Mouse (Mus musculus): ENCODE data around the gene Ralgapa2. TPM values are rescaled to one million over a fixed set of nuclear protein-coding genes. Genes with fewer than 3 reads are reported as not detected.

Ralgapa2 gene
- polyA plus RNA-seq, 1 experiment from 2014 or later: 3.3 TPM

DNA sequence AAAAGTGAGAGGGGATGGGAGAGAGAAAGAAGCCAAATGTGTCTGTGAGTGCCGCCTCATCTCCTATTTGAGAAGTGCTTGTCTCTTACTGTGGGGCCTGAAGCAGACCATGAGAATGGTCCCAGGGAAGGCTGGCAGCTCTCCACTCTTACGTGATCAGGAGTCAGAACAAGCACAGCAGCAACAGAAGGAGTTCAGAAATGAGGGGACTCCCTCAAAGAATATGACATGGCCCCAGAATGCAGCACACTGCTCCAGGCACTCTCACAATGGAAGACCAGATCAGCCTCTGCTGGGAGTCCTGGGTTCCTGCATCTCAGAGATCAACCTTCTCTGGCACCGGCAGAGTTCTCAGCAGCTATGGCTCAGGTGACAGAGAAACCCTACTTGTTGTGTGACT is 284.5 kb downstream of the Ralgapa2 start:
- DNase-seq (no peak), ATAC-seq (ENCODE audit: low read depth) (no peak)
- no peak overlapping the region for H3K4me2 ChIP-seq
- H3K4me1 ChIP-seq (replicated peaks): peaks cover 10% of the 10 kb centered on the region
- H3K9ac ChIP-seq: no peak overlapping the region
- H3K9me3 ChIP-seq (replicated peaks): no peaks in the 10 kb centered on the region
- no peak overlapping the region for H3K27ac ChIP-seq
- no peaks in the 10 kb centered on the region for H3K36me3 ChIP-seq
- H3K4me3 ChIP-seq (replicated peaks): no peak overlapping the region
- 45% methylated on average over 3 of the region's 3 CpGs for WGBS (ENCODE audit: insufficient replicate concordance)
- peaks cover 61% of the 10 kb centered on the region for H3K27me3 ChIP-seq

DNA sequence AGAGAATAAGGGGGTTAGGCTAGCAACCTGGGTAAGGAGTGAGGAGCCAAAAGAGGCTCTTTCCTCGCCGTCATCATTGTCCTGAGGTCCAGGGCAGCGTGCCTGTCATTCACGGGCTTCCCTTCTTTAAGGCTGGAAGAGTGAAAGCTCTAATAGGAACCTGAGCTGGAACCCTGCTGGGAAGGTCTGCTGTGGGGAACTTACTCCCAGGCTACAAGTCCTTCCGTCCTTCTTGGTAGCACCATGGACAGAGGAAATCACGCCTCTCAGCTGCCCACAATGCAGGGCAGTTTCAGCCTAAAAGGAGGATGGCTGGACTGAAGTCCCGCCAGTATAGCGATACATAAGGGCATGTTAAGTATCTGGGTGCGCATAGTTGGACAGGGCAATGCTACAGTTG is 285.7 kb downstream of the Ralgapa2 start:
- DNase-seq: no peak
- no peak for ATAC-seq (ENCODE audit: low read depth)
- Histone ChIP-seq H3K36me3 (no peaks in the 10 kb centered on the region), H3K4me3 (replicated peaks) (no peak overlapping the region), H3K4me2 (no peak overlapping the region), H3K27me3 (peaks cover 73% of the 10 kb centered on the region), H3K4me1 (replicated peaks) (peaks cover 20% of the 10 kb centered on the region), H3K9ac (no peak overlapping the region), H3K27ac (no peak overlapping the region), H3K9me3 (replicated peaks) (no peaks in the 10 kb centered on the region)
- 10% methylated on average over 9 of the region's 9 CpGs for WGBS (ENCODE audit: insufficient replicate concordance)

DNA sequence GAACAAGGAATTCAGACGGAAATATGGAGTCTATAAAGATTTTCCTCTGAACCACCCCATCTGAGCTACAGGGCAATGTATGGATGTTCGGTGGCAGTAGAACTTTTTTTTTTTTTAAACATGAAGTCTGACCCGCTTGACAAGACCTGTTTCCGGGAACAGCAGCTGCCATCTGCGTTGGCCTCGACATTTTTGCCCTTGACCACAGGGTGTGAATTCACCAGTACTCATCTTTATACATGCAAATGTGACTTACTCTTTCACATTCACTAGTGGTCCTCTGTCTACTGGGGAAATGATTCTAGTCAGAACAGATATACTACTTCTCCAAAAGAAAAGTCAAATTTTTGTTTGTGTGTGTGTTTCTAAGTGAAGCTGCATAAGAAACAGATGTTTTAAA is 286.3 kb downstream of the Ralgapa2 start:
- Histone ChIP-seq H3K36me3 (no peaks in the 10 kb centered on the region), H3K9me3 (replicated peaks) (no peaks in the 10 kb centered on the region), H3K9ac (no peak overlapping the region), H3K4me3 (replicated peaks) (no peak overlapping the region), H3K27ac (no peak overlapping the region), H3K27me3 (peaks cover 79% of the 10 kb centered on the region), H3K4me2 (no peak overlapping the region), H3K4me1 (replicated peaks) (peaks cover 26% of the 10 kb centered on the region)
- no peak for DNase-seq
- 19% methylated on average over 6 of the region's 6 CpGs for WGBS (ENCODE audit: insufficient replicate concordance)
- no peak for ATAC-seq (ENCODE audit: low read depth)

DNA sequence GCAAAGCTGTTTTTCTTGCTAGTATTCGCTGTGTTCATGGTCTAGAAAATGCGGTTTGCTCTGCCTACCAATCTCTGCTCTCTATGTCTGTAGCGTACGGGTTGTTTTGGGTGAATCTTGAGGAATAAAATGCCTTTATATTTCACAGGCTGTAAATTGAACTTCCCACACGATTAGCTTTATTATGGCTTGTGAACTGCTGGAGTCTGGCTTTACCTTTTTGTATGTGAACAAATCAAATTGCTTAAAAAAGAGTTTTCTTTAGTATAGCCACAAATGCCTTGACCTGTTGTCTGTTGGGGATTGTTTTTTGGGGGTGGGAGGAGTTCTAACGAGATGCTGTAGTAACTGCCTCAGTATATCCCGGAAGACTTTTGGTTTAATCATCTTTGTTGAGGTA is 288.0 kb downstream of the Ralgapa2 start:
- H3K36me3 ChIP-seq: no peaks in the 10 kb centered on the region

DNA sequence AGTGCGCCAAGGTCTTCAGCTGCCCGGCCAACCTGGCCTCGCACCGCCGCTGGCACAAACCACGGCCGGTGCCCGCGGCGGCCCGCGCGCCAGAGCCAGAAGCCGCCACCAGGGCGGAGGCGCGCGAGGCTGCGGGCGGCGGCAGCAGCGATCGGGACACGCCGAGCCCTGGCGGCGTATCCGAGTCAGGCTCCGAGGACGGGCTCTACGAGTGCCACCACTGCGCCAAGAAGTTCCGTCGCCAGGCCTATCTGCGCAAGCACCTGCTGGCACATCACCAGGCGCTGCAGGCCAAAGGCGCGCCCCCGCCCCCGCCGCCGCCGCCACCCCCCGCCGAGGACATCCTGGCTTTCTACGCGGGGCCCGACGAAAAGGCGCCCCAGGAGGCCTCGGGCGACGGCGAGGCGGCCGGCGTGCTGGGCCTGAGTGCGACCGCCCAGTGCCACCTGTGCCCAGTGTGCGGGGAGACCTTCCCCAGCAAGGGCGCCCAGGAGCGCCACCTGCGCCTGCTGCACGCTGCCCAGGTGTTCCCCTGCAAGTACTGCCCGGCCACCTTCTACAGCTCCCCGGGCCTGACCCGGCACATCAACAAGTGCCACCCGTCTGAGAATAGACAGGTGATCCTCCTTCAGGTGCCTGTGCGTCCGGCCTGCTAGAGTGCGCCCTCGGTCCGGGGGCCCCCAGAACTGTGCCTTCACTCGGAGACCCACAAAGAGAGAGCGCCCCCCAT is 288.8 kb downstream of the Ralgapa2 start:
- DNase-seq (no peak), ATAC-seq (ENCODE audit: low read depth) (no peak)
- WGBS (ENCODE audit: insufficient replicate concordance): 2% methylated on average over 69 of the region's 75 CpGs
- H3K4me1 ChIP-seq (replicated peaks): peaks cover 28% of the 10 kb centered on the region
- no peak overlapping the region for H3K9ac ChIP-seq
- H3K36me3 ChIP-seq: no peaks in the 10 kb centered on the region
- peak overlapping the region; percentile 72 for H3K4me2 ChIP-seq
- peak overlapping the region; percentile 56 for H3K4me3 ChIP-seq (replicated peaks)
- H3K9me3 ChIP-seq (replicated peaks): no peaks in the 10 kb centered on the region
- peaks cover 99% of the 10 kb centered on the region for H3K27me3 ChIP-seq
- H3K27ac ChIP-seq: no peak overlapping the region

More for the DNA sequence above, 288.0 kb downstream of the Ralgapa2 start:
- Histone ChIP-seq H3K9me3 (replicated peaks) (no peaks in the 10 kb centered on the region), H3K4me2 (no peak overlapping the region), H3K4me1 (replicated peaks) (peaks cover 28% of the 10 kb centered on the region), H3K9ac (no peak overlapping the region), H3K4me3 (replicated peaks) (no peak overlapping the region), H3K27me3 (peaks cover 95% of the 10 kb centered on the region), H3K27ac (no peak overlapping the region)
- no peak for DNase-seq
- ATAC-seq (ENCODE audit: low read depth): no peak
- 20% methylated on average over 7 of the region's 7 CpGs for WGBS (ENCODE audit: insufficient replicate concordance)

DNA sequence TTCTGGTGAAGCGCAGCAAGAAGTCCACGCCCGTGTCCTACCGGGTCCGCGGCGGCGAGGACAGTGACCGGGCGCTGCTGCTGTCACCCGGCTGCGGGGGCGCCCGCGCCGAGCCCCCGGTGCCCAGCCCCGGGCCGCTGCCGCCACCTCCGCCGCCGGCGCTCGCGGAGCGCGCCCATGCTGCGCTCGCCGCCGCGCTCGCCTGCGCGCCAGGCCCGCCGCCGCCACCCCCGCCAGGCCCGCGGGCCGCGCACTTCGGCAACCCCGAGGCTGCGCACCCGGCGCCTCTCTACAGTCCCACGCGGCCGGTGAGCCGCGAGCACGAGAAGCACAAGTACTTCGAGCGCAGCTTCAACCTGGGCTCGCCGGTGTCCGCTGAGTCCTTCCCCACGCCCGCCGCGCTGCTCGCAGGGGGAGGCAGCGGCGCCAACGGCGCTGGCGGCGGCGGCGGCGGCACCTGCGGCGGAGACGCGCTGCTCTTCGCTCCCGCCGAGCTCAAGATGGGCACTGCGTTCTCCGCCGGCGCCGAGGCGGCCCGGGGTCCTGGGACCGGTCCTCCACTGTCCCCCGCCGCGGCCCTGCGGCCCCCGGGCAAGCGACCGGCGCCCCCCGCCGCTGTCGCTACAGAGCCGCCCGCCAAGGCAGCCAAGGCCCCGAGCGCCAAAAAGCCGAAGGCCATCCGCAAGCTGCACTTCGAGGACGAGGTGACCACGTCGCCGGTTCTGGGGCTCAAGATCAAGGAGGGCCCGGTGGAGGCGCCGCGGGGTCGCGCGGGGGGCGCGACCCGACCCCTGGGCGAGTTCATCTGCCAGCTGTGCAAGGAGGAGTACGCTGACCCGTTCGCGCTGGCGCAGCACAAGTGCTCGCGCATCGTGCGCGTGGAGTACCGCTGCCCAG is 289.6 kb downstream of the Ralgapa2 start:
- H3K27me3 ChIP-seq: peaks cover 99% of the 10 kb centered on the region
- no peaks in the 10 kb centered on the region for H3K9me3 ChIP-seq (replicated peaks)
- ATAC-seq (ENCODE audit: low read depth) (peak; percentile 32), DNase-seq (no peak)
- H3K4me1 ChIP-seq (replicated peaks): peaks cover 28% of the 10 kb centered on the region
- H3K36me3 ChIP-seq: no peaks in the 10 kb centered on the region
- H3K4me2 ChIP-seq: peak overlapping the region; percentile 72
- peak overlapping the region; percentile 56 for H3K4me3 ChIP-seq (replicated peaks)
- H3K27ac ChIP-seq: no peak overlapping the region
- H3K9ac ChIP-seq: no peak overlapping the region
- under 1% methylated on average over 126 of the region's 133 CpGs for WGBS (ENCODE audit: insufficient replicate concordance)

DNA sequence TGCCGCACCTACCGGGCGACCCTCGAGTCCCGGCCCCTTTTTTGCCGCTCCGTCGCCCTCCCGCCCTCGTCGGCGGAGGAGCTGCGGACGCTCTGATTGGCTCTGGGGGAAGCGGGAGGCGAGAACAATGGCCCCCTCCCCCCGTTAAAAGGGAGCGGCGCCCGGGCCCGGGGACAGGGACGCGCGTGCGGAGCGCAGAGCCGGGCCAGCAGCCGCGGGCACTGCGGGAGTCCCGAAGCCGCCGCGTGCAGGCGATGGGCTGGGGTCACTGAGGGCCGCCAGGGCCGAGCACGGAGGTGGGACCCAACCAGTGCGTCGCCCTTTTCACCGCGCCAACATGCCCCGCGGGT is 290.2 kb downstream of the Ralgapa2 start:
- H3K9me3 ChIP-seq (replicated peaks): no peaks in the 10 kb centered on the region
- WGBS (ENCODE audit: insufficient replicate concordance): 1% methylated on average over 41 of the region's 44 CpGs
- H3K4me1 ChIP-seq (replicated peaks): peaks cover 28% of the 10 kb centered on the region
- DNase-seq (no peak), ATAC-seq (ENCODE audit: low read depth) (peak; percentile 39; the same call in 1 of the 2 replicates)
- H3K4me3 ChIP-seq (replicated peaks): peak overlapping the region; percentile 56
- no peak overlapping the region for H3K9ac ChIP-seq
- no peak overlapping the region for H3K27ac ChIP-seq
- peak overlapping the region; percentile 72 for H3K4me2 ChIP-seq
- H3K27me3 ChIP-seq: peaks cover 98% of the 10 kb centered on the region
- no peaks in the 10 kb centered on the region for H3K36me3 ChIP-seq

DNA sequence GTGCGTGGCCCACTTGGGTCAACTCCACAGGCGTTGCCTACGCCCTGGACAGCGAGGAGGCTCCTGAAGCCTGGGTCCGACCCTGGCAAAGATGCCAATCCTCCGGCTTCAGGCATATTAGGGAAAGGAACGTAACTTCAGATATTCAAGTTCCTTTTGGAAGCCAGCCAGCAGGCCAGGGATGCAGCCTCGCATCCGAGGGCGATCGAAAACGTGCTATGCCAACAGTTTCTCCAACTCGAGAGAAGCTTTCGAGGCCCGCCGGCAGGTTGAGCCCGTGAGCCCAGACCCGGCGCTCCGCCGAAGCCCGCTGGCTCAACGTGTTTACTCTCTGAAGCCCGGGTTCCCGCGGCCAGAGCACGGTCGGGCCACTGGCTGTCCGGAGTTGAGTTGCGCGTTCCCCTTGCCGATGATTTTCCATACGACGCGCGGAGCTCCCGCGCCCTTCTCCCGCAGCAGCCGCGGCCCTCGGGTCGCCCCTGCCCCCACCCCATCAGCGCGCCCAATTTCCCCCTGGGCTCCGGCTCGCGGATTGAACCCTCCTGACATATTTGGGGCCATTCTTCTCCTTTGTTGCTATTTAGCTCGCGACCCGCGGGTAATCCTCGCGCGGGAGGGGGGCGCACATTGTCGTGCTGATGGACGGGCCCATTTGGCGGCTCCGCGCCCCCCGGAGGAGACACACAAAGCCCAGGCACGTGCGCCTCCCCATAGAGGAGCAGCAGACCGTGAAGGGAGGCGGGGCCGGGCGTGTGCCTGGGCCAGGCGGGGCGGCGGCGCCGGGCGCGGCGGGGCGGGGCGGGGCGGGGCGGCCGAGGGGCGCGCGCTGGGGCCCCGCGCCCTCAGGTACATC is 290.8 kb downstream of the Ralgapa2 start, which contains the start of gene Insm1:
Gene Insm1, plus strand, starts transcription at position 846 of the 853 bp plus-strand sequence.
- peaks cover 28% of the 10 kb centered on the region for H3K4me1 ChIP-seq (replicated peaks)
- H3K9me3 ChIP-seq (replicated peaks): no peaks in the 10 kb centered on the region
- peak within 1 kb of the TSS; percentile 72 for H3K4me2 ChIP-seq
- no peak for DNase-seq
- no peak within 1 kb of the TSS for H3K27ac ChIP-seq
- H3K9ac ChIP-seq: no peak within 1 kb of the TSS
- no peaks in the 10 kb centered on the region for H3K36me3 ChIP-seq
- H3K27me3 ChIP-seq: peaks cover 97% of the 10 kb centered on the region
- ATAC-seq (ENCODE audit: low read depth): peak; percentile 63
- under 1% methylated on average over 67 of the region's 86 CpGs for WGBS (ENCODE audit: insufficient replicate concordance)
- H3K4me3 ChIP-seq (replicated peaks): peak within 1 kb of the TSS; percentile 56

DNA sequence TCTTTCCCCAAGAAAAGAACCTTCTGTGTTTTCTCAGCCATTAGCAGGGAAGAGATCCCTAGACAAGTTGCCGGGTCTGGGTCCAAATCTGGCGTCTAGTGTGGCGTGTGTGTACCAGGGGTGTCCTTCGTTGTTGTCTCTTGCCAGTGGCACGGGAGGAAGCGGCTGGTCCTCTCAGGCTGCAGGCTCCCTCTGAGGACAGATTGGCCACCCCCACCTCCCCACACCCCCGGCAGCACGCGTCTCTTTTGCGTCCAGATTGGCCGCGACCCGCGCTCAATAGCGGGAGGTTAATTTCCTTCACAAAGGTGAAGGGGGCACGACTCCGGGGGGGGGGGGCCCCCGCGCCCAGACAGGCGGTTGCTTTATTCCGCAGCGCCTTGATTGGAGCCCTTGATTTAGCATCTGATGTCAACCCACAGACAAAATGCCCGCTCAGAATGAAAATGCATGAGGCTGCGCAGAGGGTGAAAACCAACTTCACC is 291.5 kb downstream of the Ralgapa2 start:
- H3K9ac ChIP-seq: no peak overlapping the region
- WGBS (ENCODE audit: insufficient replicate concordance): 2% methylated on average over 23 of the region's 24 CpGs
- H3K9me3 ChIP-seq (replicated peaks): no peaks in the 10 kb centered on the region
- peaks cover 28% of the 10 kb centered on the region for H3K4me1 ChIP-seq (replicated peaks)
- no peak for DNase-seq
- peaks cover 97% of the 10 kb centered on the region for H3K27me3 ChIP-seq
- ATAC-seq (ENCODE audit: low read depth): no peak
- no peak overlapping the region for H3K4me3 ChIP-seq (replicated peaks)
- H3K4me2 ChIP-seq: peak overlapping the region; percentile 72
- H3K27ac ChIP-seq: no peak overlapping the region
- no peaks in the 10 kb centered on the region for H3K36me3 ChIP-seq

DNA sequence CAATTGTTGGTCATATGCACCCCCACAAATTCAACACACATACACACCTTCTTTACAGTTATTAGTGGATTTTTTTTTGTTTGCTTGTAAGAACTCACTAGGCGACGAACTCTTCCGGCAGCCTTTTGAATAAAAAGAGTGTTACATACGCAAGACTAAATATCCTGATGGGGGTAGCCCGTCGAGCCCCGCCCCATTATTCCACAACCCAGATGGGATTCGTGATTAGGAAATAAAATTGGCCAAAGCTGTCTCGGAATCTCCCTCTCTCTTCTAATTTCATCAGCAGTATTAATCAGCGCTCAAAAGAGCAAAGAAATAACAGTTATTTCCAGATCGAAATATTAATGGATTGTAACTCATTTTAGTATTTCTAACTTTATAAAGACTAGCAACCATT is 292.4 kb downstream of the Ralgapa2 start:
- DNase-seq (no peak), ATAC-seq (ENCODE audit: low read depth) (no peak)
- Histone ChIP-seq H3K36me3 (no peaks in the 10 kb centered on the region), H3K27ac (no peak overlapping the region), H3K9ac (no peak overlapping the region), H3K27me3 (peaks cover 96% of the 10 kb centered on the region), H3K9me3 (replicated peaks) (no peaks in the 10 kb centered on the region), H3K4me2 (no peak overlapping the region), H3K4me3 (replicated peaks) (no peak overlapping the region), H3K4me1 (replicated peaks) (peaks cover 28% of the 10 kb centered on the region)
- WGBS (ENCODE audit: insufficient replicate concordance): 12% methylated on average over 11 of the region's 11 CpGs

Data from liver, embryonic 13.5 days (tissue).